Mouse (Mus musculus): ENCODE measurements around the gene Slc7a11.

DNA sequence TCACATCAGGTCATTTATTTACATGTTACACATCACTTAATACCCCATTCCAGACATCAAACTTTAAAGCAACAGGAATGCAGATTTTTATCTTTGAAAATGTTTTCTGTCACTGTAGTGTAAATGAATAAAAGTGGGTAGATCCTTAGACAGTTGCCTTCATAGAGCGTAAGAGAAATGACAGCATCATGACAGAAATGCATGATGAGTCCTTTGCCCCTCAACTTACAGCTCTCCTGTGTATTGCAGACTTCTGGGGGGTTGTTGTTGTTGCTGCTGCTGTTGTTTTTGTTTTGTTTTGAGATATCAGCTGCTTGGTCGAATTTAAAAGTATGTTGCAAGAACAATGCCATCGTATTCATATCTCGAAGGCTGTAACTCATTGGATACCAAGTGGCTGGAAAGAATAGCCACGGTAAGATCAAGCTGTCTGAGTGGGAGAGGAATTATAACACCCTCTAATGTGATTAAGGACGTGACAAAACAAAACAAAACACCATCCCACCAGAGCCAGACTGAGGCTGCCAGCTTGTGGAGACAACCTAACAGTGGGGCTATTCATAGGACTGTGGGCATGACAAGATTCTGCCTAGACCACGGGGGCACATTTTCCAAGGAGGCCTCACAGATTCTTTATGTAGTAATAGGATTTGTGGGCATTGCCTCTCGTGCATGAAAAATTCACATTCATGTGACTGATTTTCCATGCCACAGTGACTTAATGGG lies 557.0 kb downstream of the Slc7a11 start:
- no peak for TF ChIP-seq CTCF (IDR thresholded peaks at IDR 0.05; ENCODE audit: low read depth, low read length)
- no peak for TF ChIP-seq TAL1 (conservative IDR thresholded peaks at IDR 0.05; ENCODE audit: low read depth, low read length)
- TF ChIP-seq GATA1 (IDR thresholded peaks at IDR 0.05; ENCODE audit: borderline replicate concordance, low read length): no peak
- no peak for TF ChIP-seq POLR2AphosphoS5 (IDR thresholded peaks at IDR 0.05; ENCODE audit: insufficient replicate concordance, low read depth, low read length)
